16 mouse cellular contexts compared by ENCODE assay signal in the genomic region with DNA sequence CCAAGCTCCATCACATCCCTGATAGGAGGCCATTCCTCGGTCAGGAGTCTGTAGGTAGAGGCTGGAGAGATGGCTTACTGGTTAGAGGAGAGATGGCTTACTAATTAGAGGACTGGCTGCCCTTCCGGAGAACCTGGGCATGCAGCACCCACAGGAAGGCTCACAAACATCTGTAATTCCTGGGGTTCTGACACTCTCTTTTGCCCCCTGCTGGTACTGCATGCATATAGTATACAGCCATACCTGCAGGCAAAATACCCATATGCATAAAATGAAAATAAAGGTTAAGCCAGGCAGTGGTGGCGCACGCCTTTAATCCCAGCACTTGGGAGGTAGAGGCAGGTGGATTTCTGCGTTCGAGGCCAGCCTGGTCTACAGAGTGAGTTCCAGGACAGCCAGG. TPM values are rescaled to one million over a fixed set of nuclear protein-coding genes. Genes with fewer than 3 reads are reported as not detected.
DNase-seq lines count a peak whose midpoint lies in the region; ATAC-seq and TF ChIP-seq lines count a peak whose summit lies in the region.
"Had no signal": no experiment of that assay in that cellular context is flagged by ENCODE, and none has a peak within 500 bp of the region (broad histone marks: within the 10 kb centered on the region; RNA-seq: fewer than 3 reads in every experiment).

No protein-coding gene starts in this region.

- intact Hi-C loops in gastrocnemius, postnatal 36 days (cut with DNase I), result no loop called here

- H3K9me3 ChIP-seq in kidney, embryonic 14.5 days (ENCODE audit: control insufficient read depth, low read length), result no peaks in the 10 kb centered on the region; the same call in none of the 2 replicates
- H3K9me3 ChIP-seq: embryonic facial prominence, embryonic 15.5 days; midbrain, embryonic 13.5 days had no signal

- H3K36me3 ChIP-seq in kidney, embryonic 14.5 days (ENCODE audit: control insufficient read depth, insufficient read depth, low read length), result no peaks in the 10 kb centered on the region
- H3K36me3 ChIP-seq in spleen, adult 2 months (ENCODE audit: control insufficient read depth, insufficient read depth, low read length), result no peaks in the 10 kb centered on the region
- H3K36me3 ChIP-seq: embryonic facial prominence, embryonic 15.5 days; midbrain, embryonic 13.5 days had no signal

- TF ChIP-seq POLR2A in spleen, adult 2 months (IDR thresholded peaks at IDR 0.05; ENCODE audit: low read depth, low read length), result no peak

- TF ChIP-seq CTCF in spleen, adult 2 months (IDR thresholded peaks at IDR 0.05; ENCODE audit: extremely low read depth, insufficient read depth, insufficient read length, insufficient replicate concordance), result 0 out of 2 replicates have a peak, but pooled peaks have one; percentile 3

- 0 out of 2 replicates have a peak, but pooled peaks have one; percentile 20 for ATAC-seq in kidney, embryonic 14.5 days (ENCODE audit: low FRiP score, low TSS enrichment)
- ATAC-seq in frontal cortex, adult (ENCODE audit: low TSS enrichment), result no peak; the same call in 1 of the 2 replicates
- ATAC-seq: activated CD4-positive, CD25-positive, alpha-beta regulatory T cell, adult 4 months; forebrain, embryonic 16.5 days; midbrain, embryonic 13.5 days had no signal

- no peaks in the 10 kb centered on the region for H3K4me1 ChIP-seq in kidney, embryonic 14.5 days (ENCODE audit: control insufficient read depth, insufficient read depth, low read length)
- no peaks in the 10 kb centered on the region for H3K4me1 ChIP-seq in spleen, adult 2 months (ENCODE audit: control insufficient read depth, insufficient read depth, insufficient read length)
- H3K4me1 ChIP-seq: embryonic facial prominence, embryonic 15.5 days; midbrain, embryonic 13.5 days had no signal

- 72% methylated on average over 6 of the region's 6 CpGs for WGBS in kidney, embryonic 14.5 days
- 65% methylated on average over 6 of the region's 6 CpGs for WGBS in spleen, adult 2 months

- H3K27ac ChIP-seq in kidney, embryonic 14.5 days (ENCODE audit: low read depth, low read length), result no peak overlapping the region
- H3K27ac ChIP-seq in spleen, adult 2 months (ENCODE audit: insufficient read depth, low read length), result no peak overlapping the region
- H3K27ac ChIP-seq: embryonic facial prominence, embryonic 15.5 days; midbrain, embryonic 13.5 days had no signal

- H3K4me2 ChIP-seq in kidney, embryonic 14.5 days (replicated peaks; ENCODE audit: low read depth, low read length), result no peak overlapping the region
- H3K4me2 ChIP-seq: embryonic facial prominence, embryonic 15.5 days; heart, embryonic 11.5 days; liver, embryonic 11.5 days; midbrain, embryonic 13.5 days had no signal

- DNase-seq in kidney, adult 11 months, result no peak
- no peak for DNase-seq in spleen, adult 2 months (ENCODE audit: low read depth in 1 of 2, low spot score in 2 of 2)
- DNase-seq in spleen, adult 18-20 months, result no peak
- peak; percentile 48 to 49 for DNase-seq in kidney, postnatal 25 days
- peak; percentile 50 for DNase-seq in thymus, postnatal 14 days
- DNase-seq in gastrocnemius, postnatal 36 days, result no peak
- DNase-seq: cerebellum, postnatal 25 days; layer of hippocampus, postnatal 36 days had no signal

- H3K4me3 ChIP-seq in kidney, embryonic 14.5 days (ENCODE audit: low read length), result no peak overlapping the region
- no peak overlapping the region for H3K4me3 ChIP-seq in spleen, adult 2 months (ENCODE audit: extremely low read depth, insufficient read depth, insufficient read length)
- H3K4me3 ChIP-seq: embryonic facial prominence, embryonic 15.5 days; midbrain, embryonic 13.5 days had no signal

- H3K27me3 ChIP-seq in kidney, embryonic 14.5 days (ENCODE audit: control insufficient read depth, insufficient read depth, low read length), result no peaks in the 10 kb centered on the region
- no peaks in the 10 kb centered on the region for H3K27me3 ChIP-seq in spleen, adult 2 months (ENCODE audit: control insufficient read depth, insufficient read depth, low read length)
- H3K27me3 ChIP-seq: embryonic facial prominence, embryonic 15.5 days; midbrain, embryonic 13.5 days had no signal

- H3K9ac ChIP-seq in kidney, embryonic 14.5 days (ENCODE audit: low read depth, low read length), result no peak overlapping the region
- H3K9ac ChIP-seq: embryonic facial prominence, embryonic 15.5 days; midbrain, embryonic 13.5 days had no signal

RNA-seq across cellular contexts. Expression of a gene that starts 3.6 kb away (rescaled TPM):
- 0.20 and 0.23 TPM in 2 replicates for polyA plus RNA-seq in kidney, embryonic 14.5 days (2014; fragmentation: Nextera tagmentation; extraction: Ambion mirVana)
- 7.2 and 8.5 TPM in 2 replicates for polyA plus RNA-seq in spleen, adult 2 months (2012; rRNA removed)
- 10 to 100 TPM; 25.9 to 29.9 TPM for total RNA-seq in gastrocnemius, postnatal 36 days (2021)

RNA-seq across cellular contexts. Expression of a gene that starts 8.9 kb away (rescaled TPM):
- 8.4 and 12.3 TPM in 2 replicates for polyA plus RNA-seq in kidney, embryonic 14.5 days (2014; fragmentation: Nextera tagmentation; extraction: Ambion mirVana)
- polyA plus RNA-seq in spleen, adult 2 months (2012; rRNA removed), result 3.8 and 4.9 TPM in 2 replicates
- 1 to 10 TPM; 1.8 to 4.0 TPM for total RNA-seq in gastrocnemius, postnatal 36 days (2021)

RNA-seq across cellular contexts. Expression of a gene that starts 44.3 kb away (rescaled TPM):
- polyA plus RNA-seq in kidney, embryonic 14.5 days (2014; fragmentation: Nextera tagmentation; extraction: Ambion mirVana), result 0.09 and 0.11 TPM in 2 replicates
- polyA plus RNA-seq in spleen, adult 2 months (2012; rRNA removed), result 1.5 and 4.0 TPM in 2 replicates
- total RNA-seq in gastrocnemius, postnatal 36 days (2021), result 10 to 100 TPM in 1 of 2 experiments, 1 to 10 TPM in 1; 3.8 to 22.3 TPM
- total RNA-seq: layer of hippocampus, postnatal 36 days had no signal
- polyA plus RNA-seq: liver, embryonic 11.5 days had no signal

Comparison
In these comparisons a context has a peak if more than half of its experiments do, and no peak if none do; other contexts are left out.
1. DNase-seq: peak in kidney, postnatal 25 days (2 of 2) and thymus, postnatal 14 days (single experiment); none in kidney, adult 11 months (single experiment), spleen, adult 2 months (0 of 2), spleen, adult 18-20 months (0 of 2) and gastrocnemius, postnatal 36 days (0 of 2).